Mouse (Mus musculus) erythroblast, embryonic 14.5 days (primary cell): ENCODE data around the gene Foxj2.

Experiments used
- GATA1 ChIP-seq: IDR thresholded peaks from 2 replicates; pipeline ENCODE4 v1.6.1; 2012; ENCODE audit warnings: low read length, inconsistent platforms, mixed read lengths
- TAL1 ChIP-seq: IDR thresholded peaks from 3 replicates; pipeline ENCODE4 v1.6.1; 2012; ENCODE audit warnings: low read length, inconsistent platforms, mixed read lengths

- TF ChIP-seq GATA1 (no peak), TAL1 (no peak)
These were observed 9.0 kb upstream of the Foxj2 start for GRCm38 (mm10) chr6:122810615-122811279.
